Mouse (Mus musculus) kidney, postnatal 4 days (tissue): Measurements from ENCODE around the gene Itgam.
"Not testable (repeated sequence)": the region's sequence is repeated elsewhere in the genome, so short reads cannot be mapped to it uniquely, and the experiment has no call there.

Experiments used
- DNase-seq, 2 experiments: peaks; one replicate each; pipeline ENCODE4 v3.0.0; 2021; ENCODE audit warnings: mixed read lengths in 2 of 2

Gene Itgam

DNA sequence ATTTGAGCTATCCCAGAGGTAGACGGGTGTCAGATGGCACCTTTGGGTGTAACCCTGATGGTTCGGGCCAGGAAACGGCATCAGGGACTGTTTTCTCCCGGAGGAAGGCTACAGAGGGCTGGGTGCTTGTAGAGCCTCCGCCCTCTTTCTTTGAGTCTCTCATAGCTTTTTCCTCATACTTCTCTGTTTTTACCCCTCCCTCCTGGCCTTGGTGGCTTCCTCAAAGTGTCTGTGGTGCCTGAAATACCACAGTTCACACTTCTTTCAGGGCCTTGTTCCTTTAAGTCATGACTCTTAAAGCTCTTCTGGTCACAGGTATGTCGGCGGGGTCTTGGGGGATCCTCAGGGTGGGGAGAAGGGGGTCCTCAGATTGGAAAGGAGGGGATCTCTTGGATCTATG lies at the start of gene Itgam, which contains the start of gene Gm49368:
Gene Itgam, plus strand, starts transcription at position 185 of the 400 bp plus-strand sequence.
Gene Gm49368, plus strand, starts transcription at position 228 of the 400 bp plus-strand sequence.
- DNase-seq, result no peak

DNA sequence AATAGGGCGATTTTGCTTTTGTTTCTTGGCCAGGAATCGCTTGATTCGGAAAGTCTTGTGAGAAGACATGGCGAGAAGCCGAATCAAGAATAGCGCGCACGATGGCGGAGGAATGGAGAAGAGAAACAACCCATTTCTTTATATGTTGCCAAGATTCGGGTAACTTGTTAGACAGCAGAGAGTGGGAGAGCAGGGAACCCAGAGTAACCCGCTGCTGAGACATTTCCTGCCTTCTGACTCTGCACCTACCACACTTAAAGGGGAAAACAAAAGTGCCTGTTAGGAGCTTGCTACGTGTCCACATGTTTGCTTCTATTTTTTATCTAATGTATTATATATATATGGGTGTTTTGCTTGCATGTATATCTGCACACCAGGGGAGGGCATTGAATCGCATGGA lies 49.3 kb upstream of the Itgam start:
- no peak for DNase-seq

DNA sequence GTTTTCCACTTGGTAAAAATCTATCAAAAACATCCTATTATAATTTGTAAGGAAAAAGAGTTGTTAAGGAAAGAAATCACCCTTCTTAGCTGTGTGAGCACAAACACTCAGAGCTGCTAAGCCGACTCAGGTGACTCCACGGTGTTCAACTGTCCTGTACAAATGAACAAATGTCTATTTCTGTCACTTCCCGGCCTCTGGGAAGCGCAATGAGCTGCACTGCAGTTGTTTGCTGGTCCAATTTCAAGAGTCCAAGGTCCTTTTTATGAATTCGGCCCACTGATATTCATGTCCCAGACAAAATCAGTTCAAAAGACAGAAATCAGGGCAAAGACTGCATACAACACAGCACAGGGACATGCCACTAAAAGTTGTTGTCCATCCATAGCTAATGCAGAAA lies 46.3 kb upstream of the Itgam start:
- not testable (repeated sequence) for DNase-seq

DNA sequence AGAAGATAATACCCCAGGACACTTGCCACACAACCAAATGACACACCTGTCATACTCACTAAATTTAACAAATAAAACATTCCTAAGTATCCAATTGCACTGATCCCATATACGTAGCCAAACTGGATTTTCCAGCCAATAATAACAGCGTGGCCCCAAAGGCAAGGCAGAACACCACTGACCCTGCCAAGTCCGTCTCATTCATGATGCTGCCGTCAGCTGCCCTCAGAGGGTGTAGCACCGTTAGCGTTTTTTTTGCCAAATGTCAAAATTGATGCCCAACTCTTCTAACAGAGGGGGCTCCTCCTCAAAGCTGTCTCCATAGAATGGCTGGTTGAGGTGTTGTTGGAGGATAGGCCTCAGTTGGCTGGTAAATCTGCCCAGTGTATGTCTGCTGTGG lies 45.8 kb upstream of the Itgam start:
- DNase-seq, result no peak

DNA sequence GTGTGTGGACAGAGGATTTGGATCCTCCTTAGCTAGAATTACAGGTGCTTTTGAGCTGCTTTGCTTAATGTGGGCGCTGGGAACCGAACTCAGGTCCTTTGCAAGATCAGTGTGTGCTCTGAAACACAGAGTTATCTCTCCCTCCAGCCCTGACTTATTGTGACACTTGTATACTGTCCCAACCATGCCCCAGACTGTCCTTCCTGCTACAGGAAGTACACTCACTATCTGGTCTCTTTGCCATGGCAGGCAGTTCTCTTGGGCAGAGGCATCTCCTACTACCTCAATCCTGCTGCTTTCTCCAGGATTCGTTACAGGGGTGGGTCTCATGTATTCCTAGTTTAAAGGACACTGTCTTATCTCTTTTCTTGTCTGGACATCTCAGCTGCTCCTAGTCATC lies 44.2 kb upstream of the Itgam start:
- DNase-seq, result no peak

DNA sequence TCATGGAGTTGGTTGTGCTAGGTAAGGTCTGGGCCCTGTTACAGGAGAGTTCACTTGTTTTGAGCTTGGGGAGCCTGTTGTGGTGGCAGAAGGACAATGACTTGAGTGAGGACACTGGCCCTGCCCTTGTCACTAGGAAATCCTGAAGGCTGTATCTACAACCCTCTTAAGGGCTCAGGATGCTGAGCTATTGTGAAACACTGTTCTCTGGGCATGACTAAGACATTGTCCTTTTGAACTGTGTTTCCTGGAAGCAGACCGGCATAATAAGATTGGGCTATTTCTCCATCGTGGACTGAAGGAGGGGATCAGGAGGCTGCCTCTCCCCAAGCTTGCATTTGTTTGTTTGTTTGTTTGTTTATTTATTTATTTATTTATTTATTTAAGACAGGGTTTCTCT lies 43.3 kb upstream of the Itgam start:
- no peak for DNase-seq

DNA sequence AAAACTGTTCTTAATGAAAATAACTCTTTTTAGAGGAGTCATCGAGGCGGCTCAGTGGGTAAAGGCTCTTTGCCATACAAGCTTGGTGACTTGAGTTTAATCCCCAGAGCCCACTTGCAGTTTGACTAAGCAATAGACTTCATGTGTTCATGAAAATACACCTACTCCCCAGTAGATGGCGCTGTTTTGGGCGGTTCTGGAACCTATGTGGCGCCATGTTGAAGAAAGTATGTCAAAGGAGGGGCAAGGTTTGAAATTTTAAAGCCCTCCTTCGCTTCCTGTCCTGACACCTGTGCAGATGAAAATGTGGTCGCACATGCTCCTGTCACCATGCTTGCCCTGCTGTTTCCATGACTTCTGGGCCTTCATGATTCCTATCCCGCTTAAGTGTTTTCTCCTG lies 39.5 kb upstream of the Itgam start:
- DNase-seq, result no peak

DNA sequence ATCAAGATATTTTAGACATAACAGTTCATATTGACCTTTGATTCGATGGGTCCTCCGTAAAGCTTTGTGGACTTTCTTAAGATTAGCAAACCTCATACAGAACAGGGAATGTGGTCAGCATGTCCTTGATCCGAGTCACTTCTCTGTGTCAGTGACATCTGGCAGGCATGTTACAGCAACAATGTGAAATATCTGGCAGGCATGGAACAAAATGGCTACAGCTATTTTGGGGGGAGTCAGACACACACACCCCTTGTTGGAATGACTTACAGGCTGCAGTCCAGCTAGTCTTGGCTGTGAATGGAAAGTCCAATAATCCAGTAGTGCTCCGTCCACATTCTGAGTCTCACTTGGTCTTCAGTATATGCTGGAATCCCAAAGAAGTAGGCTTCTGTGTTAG lies 38.9 kb upstream of the Itgam start:
- no peak for DNase-seq

DNA sequence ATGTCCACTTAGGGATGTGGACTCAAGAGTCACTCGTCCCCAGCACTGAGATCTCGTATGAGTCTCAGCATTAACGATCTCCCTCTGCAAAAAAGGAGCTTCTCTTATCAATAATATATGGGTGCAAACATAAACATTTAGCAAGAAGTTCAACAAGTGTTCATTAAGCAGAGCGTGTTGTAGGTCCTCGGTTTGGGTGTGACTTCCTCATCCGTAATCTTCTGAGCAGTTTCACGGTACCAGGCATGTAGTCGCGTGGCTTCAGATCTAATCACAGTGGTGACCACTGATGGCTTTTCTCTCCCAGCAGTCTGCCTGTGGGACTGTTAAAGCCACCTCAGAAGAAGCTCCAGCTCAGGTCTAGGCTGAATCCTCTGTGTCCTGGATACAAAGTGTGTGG lies 38.1 kb upstream of the Itgam start:
- DNase-seq, result no peak

DNA sequence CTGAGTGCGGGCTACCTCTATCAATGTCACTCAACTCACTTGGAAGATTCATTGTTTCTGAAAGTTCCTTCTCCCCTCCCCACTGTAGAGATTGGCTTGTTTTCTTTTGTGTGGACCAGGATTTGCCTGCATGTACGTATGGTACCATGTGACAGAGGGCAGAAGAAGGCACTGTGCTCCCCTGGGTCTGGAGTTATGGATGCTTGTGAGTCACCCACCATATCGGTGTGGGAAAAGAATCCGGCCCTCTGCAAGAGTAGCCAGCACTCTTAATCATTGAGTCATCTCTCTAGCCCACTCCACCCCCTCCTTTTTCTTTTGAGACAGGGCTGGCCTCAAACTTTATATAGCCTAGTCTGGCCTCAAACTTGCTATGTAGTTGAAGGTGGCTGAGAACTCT lies 37.5 kb upstream of the Itgam start:
- no peak for DNase-seq

DNA sequence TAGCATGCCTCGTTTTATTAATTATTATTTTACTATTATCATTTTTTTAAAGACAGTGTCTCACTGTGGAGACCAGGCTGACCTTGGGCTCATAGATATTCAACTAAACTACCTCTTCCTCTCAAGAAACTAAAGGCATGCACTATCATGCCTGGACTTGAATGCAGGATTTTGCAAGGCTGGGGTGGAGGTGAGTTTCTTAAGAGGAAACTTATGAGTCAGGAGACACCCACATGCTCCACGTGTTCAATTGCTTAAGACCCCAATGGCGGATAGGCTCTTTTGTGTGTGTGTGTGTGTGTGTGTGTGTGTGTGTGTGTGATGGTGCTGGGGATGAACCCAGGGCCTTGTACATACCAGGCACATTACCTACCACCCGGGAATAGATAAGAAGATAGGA lies 37.1 kb upstream of the Itgam start:
- no peak for DNase-seq

DNA sequence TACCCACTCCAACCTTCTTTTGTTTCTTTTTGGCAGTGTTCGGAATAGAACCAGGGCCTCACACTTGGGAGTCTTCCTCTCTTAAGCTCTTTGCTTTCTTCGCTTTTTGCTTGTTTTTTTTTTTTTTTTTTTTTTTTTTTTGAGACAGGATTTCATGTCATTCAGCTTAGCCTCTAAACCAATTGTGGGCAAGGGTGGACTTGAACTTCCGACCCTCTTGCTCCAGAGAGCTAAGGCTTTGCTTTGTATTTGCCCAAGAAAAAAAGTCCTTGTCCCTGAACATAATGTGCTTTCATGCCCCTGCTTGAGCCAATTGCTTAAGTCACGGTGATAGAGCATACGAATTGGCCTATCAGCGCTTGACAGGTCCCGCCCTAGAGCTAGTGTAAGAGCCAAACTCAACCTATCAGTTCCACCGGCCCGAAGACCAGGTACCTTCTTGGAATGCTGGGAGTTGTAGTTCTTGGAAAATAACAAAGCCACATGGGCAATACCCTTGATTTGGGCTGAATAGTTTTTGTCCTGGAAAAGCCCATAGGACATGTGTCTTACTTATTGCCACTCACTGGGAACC lies 30.9 kb upstream of the Itgam start:
- peak; percentile 21 to 50 for DNase-seq

DNA sequence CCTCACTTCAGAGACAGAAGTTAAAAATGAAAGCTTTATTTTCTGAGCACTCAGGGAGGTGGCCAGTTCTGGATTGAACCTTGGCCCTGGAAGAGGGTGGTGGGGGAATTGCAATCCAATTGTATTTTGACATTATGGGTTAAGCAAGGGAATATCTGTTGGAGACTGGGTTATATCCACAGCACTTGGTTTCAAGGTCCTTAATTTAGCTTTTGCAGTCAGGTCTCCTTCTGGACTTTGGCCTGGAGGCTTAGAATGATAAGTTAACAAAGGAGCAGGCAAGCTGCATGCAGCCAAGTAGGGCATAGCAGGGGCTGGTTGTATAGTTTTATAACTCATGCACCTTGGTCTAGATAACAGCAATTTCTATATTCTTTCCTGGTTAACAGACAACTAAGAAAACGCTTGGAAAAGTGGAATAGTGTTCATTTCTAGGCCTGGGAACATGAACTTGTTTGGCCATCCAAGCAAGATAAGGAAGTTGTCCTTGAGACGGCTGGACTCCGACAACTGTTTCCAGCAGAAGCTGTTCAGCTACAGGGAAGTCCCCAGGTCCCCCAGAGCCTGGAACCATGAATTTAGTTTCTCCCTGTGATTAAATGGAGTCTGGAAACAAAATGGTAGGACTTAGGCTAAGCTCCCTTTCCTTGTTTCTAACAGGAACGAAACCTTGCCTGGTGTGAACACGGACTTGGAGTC lies 30.0 kb upstream of the Itgam start:
- no peak for DNase-seq

DNA sequence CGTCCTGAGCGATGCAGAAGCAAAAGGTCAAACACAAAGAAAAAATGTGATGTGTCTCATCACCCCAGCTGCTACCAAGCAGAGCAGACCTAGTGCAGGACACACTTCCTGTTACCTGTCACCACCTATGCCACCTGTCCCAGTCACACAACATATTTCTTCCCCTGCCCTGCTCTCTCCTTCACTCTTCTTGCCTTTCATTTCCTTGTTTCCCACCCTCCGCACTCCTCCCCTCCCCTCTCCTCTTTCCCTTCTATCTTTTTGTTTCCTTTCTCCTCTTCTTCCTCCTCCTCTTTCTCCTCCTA lies 29.5 kb upstream of the Itgam start:
- no peak for DNase-seq

DNA sequence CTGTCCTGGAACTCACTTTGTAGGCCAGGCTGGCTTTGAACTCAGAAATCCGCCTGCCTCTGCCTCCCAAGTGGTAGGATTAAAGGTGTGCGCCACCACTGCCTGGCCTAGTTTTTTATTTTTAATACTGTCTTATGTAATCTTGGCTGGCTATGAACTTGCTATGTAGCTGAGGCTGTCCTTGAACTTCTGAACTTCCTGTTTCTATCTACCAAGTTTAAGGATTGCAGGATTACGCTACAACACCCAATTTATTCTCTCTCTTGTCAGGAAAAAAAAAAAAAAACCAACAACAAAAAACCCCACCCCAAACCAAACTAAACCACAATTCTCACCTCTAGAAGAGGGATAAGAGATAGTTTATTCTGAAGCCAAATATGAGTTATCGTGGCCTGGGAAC lies 28.8 kb upstream of the Itgam start:
- DNase-seq, result no peak

DNA sequence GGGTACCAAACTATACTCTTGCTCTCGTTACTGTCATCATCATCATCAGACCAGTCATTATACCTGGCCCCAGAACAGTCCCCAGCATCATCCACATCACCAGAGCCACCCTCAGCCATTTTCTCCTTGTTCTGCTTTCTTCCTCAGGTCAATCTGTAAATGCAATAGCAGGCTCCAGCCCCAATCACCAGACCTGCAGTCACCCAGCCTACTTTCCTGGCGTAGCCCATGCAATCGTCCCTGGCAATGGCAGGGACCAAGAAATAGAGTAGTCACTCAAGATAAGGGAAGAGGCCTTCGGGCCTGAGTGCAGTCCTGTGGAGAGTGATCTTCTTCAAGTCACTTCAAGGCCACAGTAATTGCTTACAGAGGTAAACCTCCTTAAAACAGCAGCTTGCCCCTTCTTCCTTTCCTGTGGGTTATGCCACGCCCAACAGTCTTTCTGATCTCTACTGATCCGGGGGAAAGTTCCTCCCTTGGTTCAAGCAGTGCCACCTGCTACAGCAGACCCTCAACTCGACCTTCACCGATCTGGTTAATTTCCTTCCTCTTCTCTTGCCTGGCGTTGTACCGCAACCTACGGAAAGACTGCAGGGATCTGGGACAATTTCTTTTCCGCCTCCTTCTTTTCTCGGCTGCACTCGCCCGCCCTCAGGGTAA lies 20.1 kb upstream of the Itgam start:
- not testable (repeated sequence) for DNase-seq

DNA sequence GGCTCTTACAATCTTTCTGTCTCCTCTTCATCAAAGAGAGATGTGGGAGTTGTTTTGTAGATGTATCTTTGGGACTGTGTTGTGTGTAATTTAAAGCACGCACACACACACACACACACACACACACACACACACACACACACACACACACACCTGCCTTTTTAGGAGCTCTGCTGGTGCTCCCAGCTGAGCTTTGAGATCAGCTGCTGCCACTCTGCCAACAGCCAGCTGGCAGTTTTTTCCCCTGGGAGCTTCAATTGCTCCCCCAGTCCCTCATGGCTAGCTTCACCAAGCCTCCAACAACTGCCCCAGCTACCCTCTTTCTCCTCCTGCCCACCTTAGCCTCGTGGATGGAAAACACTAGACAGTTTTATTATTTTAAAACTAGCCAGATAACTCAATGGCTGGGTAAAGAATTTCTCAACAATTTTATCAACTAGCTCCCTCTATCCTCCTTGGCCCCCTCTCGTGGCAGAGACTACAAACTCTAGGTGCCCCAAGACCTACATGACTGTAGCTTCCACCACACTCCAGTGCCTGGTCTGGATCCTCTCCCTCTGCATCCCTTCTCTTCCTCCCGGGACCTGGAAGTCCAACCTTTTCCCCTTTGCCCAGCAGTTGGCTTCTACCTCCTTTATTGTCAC lies 18.2 kb upstream of the Itgam start:
- peak in 1 of 2 experiments; percentile 14 for DNase-seq

DNA sequence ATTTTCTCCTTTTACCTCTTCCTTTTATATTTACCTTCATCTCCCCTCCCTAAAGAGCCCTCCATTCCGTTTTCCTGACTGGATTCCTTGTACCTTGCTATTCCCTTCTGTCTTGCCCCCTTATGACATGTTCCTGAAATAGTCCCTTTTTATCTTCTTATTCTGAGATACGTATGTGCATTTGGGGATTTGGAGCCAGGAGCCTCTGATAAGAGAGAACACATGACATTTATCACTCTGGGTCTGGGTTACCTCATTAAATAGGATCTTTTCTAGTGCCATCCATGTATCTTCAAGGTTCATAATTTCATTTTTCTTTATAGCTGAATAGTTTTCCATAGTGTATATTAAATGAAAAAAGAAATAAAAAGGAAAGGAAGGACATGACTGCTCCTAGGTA lies 16.8 kb upstream of the Itgam start:
- no peak for DNase-seq

DNA sequence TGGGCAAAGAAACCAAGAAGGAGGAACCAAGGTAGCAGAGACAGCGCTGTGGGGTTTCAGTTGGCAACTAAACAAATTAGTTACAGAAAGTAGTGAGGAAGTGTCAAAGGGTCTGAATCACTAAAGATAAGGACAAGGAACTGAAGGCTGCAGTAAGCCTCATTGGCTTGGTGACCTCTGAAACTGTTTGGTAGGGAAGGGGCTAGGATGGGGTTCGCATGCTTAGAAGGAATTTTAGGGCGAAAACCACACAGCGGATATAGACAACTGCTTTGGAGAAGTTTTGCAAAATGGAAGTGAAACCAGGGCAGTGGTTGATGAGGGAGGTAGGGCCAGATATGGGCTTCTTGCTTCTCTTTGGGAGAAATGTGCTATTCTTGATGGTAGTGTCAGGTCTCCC lies 13.6 kb upstream of the Itgam start:
- no peak for DNase-seq

DNA sequence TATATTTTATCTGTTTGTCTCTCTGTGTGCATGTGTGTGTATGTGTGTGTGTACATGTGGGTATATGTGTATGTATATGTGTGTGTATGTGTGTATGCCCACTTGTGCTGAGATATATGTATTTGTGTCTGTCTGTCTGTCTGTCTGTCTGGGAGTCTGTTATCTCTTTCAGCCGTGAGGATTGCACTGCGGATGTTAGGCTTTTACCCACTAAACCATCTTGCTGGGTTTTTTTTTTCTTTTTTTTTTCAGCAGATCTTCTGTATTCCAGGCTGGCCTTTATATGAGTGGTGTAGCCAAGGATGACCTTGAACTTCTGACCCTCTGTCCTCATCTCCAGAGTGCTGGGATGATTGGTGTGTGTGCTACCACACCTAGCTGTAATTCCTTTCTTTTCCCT lies 13.2 kb upstream of the Itgam start:
- DNase-seq, result no peak

DNA sequence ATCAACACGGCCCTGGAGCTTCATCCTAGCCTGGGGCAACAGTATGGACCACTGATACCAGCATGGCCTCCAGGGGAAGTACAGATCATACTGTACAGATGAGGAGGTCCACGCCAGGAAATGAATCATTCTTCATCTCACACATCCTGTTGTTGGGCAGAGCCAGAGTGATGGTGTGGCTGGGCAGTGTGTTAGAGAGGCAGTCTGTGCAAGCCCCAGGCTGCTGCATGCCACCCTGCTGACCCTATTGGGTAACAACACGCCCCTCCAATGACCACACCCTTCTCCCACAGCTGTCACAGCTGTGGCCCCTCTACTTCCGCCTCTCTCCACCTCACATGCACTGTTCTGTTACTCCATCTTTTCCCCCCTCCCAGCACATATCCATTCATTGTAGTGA lies 11.7 kb upstream of the Itgam start:
- no peak for DNase-seq

DNA sequence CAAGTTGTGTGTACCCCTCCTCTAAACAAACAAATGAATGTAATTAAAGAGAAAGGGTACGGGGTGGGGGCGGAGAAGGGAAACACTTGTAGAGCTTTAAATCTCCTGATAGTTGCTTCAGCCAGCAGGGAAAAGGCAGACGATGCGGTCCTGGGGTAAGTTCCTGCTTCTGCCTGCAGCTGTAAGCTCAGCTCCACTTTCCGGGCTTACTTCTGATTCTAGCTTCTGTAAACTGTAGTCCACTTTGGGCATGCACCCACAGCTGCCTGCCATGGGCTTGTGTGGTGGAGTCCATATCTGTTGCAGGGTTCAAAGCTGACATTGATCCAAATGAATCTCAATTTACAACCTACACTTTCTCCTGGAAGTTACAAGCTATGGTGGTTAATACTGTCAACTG lies 9.4 kb upstream of the Itgam start:
- DNase-seq, result no peak

DNA sequence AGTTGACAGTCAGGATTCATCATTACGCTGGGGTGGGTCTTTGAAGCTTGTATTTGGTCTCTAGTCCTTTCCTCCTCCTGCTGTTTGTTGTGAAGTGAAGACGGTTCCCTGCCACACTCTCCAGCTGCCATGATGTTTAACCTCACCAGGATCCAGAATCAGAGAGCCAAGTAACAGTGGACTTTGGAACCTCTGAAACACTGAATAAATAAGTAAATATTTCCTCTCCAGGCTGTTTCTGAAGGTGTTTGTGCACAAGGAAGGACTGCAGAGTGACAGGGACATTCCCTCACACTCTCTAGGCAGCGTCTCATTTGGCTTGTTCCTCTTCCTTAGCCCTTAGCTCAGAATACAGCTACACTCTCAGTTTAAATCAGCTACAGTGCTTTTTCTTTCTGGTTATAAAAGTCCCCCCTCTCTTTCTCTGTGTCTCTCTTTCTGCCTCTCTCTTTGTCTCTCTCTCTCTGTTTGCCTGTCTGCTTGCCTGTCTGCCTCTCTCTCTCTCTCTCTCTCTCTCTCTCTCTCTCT lies 5.5 kb upstream of the Itgam start:
- DNase-seq, result no peak

DNA sequence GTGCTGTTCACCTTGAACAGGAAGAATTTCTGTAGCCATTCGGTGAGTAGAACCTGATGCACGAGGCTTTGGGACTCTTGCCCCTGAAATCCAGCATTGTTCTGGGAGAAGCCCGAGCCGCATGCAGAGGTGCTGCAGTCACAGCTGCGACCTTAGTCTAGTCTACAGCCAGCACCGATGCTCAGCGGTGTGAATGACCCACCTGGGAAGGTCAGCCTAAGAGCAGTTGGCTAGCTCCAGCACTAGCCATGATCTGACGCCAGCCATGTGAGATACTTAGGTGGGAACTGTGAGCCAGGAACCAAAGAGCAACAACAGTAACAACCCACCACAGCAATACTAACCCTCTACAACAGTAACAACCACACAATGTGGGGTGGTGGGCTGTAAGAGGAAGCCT lies 4.6 kb upstream of the Itgam start:
- DNase-seq, result no peak
